Mouse (Mus musculus): ENCODE results near the gene Trib3.
A peak's percentile ranks its signal among the peaks of the same experiment; 100 is the strongest.
"Not testable (repeated sequence)": the region's sequence is repeated elsewhere in the genome, so short reads cannot be mapped to it uniquely, and the experiment has no call there.

The Trib3 gene

DNA sequence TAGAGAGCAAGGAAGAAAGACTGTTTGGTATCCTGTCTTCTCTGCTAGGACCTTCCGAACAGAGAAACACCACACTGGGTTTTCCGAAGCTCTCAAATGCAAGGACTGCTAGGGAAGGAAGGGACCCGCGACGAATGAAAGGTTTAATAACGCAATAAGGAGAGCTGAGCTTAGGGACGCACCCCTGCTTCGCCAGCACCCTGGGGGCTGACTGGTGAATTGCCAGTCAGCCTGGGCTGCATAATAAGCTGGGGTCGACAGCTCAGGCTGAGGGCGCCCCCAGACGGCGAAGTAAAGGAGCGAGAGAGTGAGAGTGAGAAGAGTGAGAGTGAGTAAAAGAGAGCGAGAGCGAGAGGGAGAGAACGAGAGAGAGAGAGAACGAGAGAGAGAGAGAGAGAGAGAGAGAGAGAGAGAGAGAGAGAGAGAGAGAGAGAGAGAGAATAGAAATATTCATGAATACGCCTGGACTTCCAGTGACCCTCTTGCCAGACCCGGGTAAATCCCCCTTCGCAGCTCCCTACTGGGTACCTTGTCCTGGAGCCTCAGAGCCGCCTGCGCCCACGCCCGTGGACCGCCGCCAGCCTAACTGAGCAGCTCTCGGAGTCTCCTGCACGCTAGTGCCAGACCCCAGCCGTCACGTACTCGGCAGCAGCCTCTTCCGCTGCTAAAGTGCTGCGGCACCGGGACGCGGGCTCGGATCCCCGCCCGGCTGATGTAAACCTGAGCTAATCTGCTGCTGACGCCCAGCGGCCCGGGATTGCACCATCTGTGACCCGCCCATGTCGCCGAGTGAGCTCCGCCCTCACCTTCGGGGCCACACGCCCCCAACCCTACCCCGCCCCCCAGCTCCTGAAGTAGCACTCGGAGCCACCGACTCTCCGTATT is at the start of gene Trib3:
TSS of gene Trib3 (minus strand) at position 704 of the 885 bp plus-strand sequence.
- DNase-seq (ENCODE audit: low spot score), result peak; percentile 89

GRCm38 (mm10) chr2:152393225-152394017 is 49.6 kb upstream of the Trib3 start:
- DNase-seq (ENCODE audit: low spot score), result peak; percentile 40

- peak; percentile 52 for DNase-seq (ENCODE audit: low spot score)
Measured at GRCm38 (mm10) chr2:152392786-152393185, 49.0 kb upstream of the Trib3 start.

DNA sequence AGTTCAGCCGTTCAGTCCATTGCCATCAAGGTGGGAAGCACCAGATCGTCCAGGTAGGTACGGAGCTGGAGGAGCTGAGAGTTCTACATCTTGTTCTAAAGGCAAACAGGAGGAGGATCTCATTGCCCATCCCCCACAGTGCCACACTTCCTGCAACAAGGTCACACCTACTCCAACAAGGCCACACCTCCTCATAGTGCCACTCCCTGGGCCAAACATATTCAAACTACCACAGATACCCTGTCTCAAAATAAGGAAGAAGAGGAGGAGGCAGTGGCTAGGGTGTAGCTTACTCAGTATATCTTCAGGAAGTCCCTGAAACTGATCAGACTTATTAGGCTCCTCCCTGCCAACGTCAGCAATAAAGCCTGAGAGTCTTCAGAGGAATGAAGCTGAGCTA is 40.4 kb upstream of the Trib3 start:
- DNase-seq (ENCODE audit: low spot score), result no peak

GRCm38 (mm10) chr2:152376345-152376741 is 32.5 kb upstream of the Trib3 start, which contains the start of gene Nrsn2:
Gene Nrsn2, minus strand, starts transcription at chr2:152376638.
- no peak for DNase-seq (ENCODE audit: low spot score)

- DNase-seq (ENCODE audit: low spot score), result no peak
Measured at GRCm38 (mm10) chr2:152375652-152376344, 32.0 kb upstream of the Trib3 start.

DNA sequence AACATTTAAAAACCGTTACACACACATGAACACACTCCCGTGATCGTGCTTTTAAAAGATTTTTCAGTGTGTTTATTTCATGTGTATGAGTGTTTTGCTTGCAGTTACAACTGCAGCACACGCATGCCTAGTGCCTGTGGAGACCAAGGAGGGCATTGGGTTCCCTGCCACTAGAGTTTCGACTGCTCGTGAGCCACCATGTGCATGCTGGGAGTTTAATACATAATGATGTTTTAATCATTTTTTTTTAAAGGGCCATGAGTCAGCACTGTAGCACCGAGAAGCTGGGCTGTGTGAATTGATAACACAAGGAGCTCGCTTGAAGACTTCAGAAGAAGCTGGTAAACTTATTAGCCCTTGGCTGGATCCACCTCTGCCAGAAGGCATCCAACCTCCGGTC is 29.7 kb upstream of the Trib3 start:
- no peak for DNase-seq (ENCODE audit: low spot score)

GRCm38 (mm10) chr2:152372661-152373060 is 28.8 kb upstream of the Trib3 start:
- DNase-seq (ENCODE audit: low spot score), result no peak

- no peak for DNase-seq (ENCODE audit: low spot score)
Measured at GRCm38 (mm10) chr2:152372104-152372503, 28.3 kb upstream of the Trib3 start.

DNA sequence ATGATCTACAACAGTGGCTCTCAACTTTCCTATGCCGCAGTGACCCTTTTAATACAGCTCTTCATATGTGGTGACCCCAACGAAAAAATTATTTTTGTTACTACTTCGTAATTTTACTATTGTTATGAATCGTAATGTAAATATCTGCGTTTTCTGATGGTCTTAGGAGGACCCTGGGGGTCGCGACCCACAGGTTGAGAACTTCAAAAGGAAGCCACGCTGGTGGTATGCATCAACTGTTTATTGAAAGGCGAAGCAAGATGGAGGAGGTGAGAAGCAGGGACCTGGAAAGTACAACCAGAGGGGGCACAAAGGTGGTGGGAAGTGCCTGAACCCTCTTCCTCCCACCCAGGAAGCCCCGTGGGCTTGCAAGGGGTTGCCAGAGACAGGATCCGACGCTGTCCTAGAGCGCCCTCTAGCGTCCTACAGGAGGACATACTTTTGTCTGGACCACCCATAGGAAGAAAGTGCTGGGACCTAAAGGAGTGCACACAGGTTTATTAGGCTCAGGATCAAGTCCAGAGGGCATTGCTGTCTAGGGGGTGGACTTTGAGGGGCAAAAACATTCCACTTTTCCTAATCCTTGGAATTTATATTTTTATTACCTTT is 24.8 kb upstream of the Trib3 start:
- DNase-seq (ENCODE audit: low spot score), result peak; percentile 27

GRCm38 (mm10) chr2:152367917-152368316 is 24.1 kb upstream of the Trib3 start:
- no peak for DNase-seq (ENCODE audit: low spot score)

GRCm38 (mm10) chr2:152363245-152364147 is 19.7 kb upstream of the Trib3 start:
- peak; percentile 73 for DNase-seq (ENCODE audit: low spot score)

DNA sequence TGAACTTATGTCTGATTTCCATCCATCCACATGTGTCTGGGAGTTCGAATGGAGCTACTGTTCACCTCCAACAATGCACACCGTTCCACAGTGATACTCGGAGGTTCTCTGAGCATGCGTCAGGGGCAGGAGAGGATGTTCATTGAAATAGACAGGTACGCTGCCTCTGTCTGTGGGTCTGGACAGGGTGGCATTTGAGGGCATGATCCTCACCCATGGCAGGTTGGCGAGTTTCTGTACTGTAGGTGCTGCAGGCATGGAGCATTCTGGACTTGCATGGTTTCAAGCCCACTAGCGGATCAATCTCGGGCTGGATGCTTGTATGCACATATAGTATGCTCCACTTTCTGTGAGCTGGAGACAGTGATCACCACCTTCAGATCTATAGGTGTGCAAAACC is 17.4 kb upstream of the Trib3 start:
- DNase-seq (ENCODE audit: low spot score), result no peak

- DNase-seq (ENCODE audit: low spot score), result no peak
Measured at GRCm38 (mm10) chr2:152360271-152360775, 16.5 kb upstream of the Trib3 start.

GRCm38 (mm10) chr2:152359616-152360015 is 15.8 kb upstream of the Trib3 start:
- DNase-seq (ENCODE audit: low spot score), result peak; percentile 72

GRCm38 (mm10) chr2:152358977-152359376 is 15.1 kb upstream of the Trib3 start:
- not testable (repeated sequence) for DNase-seq (ENCODE audit: low spot score)

- DNase-seq (ENCODE audit: low spot score), result no peak
Measured at GRCm38 (mm10) chr2:152357254-152357653, 13.4 kb upstream of the Trib3 start.

GRCm38 (mm10) chr2:152349842-152350540 is 6.2 kb upstream of the Trib3 start:
- DNase-seq (ENCODE audit: low spot score), result peak; percentile 90

GRCm38 (mm10) chr2:152349205-152349604 is 5.4 kb upstream of the Trib3 start:
- DNase-seq (ENCODE audit: low spot score), result peak; percentile 38

- DNase-seq (ENCODE audit: low spot score), result no peak
Measured at GRCm38 (mm10) chr2:152347722-152348121, 3.9 kb upstream of the Trib3 start.
